Mouse (Mus musculus): ENCODE measurements around the gene Npb. TPM values are rescaled to one million over a fixed set of nuclear protein-coding genes. Genes with fewer than 3 reads are reported as not detected.
"Not testable (repeated sequence)": the region's sequence is repeated elsewhere in the genome, so short reads cannot be mapped to it uniquely, and the experiment has no call there.

Gene Npb
- 0.78 TPM in 1 of 2 replicates, not detected in the other for polyA plus RNA-seq (2014; fragmentation: Nextera tagmentation; extraction: Ambion mirVana)

DNA sequence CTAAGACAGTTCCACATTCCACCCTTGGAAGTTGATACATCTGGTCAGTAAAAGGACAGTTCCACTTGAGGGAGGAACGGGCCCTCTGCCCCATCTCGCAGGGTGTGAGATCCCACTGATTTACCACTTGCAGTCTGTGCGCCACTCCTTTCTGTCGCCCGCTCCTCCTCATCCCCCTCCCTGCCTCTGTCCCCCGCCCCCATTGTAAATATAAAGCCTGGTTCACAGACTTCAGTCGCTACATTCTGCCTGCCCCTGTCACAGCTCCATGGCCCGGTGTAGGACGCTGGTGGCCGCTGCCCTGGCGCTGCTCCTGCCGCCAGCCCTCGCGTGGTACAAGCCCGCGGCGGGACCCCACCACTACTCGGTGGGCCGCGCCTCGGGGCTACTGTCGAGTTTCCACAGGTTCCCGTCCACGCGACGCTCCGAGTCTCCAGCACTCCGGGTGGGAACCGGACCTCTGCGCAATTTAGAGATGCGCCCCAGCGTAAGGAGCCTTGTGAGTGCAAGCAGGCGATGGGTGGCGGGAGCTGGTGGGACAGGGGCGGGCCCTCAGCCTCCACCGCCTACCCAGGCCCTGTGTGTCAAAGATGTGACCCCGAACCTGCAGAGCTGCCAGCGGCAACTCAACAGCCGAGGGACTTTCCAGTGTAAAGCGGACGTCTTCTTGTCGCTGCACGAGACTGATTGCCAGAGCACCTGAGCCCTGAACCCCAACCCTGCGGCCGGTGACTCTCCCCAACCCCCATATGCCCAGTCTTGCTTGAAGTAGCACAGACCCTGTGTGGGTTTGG, at the start of gene Npb:
Gene Npb (plus strand): TSS at position 237 of the 794 bp plus-strand sequence.
- 6% methylated on average over 44 of the region's 45 CpGs for WGBS
- Histone ChIP-seq H3K4me1 (ENCODE audit: control insufficient read depth, insufficient read depth, low read length) (peaks cover 9% of the 10 kb centered on the region; the same call in 1 of the 2 replicates), H3K9ac (ENCODE audit: low read length) (peak within 1 kb of the TSS; percentile 47), H3K27me3 (ENCODE audit: control insufficient read depth, insufficient read depth, low read length) (0 out of 2 replicates have a peak, but pooled peaks cover 2% of the 10 kb centered on the region), H3K4me2 (ENCODE audit: low read depth) (peak within 1 kb of the TSS; percentile 44), H3K9me3 (ENCODE audit: control insufficient read depth, low read length) (no peaks in the 10 kb centered on the region), H3K36me3 (ENCODE audit: control insufficient read depth, insufficient read depth, low read length) (peaks cover 14% of the 10 kb centered on the region), H3K27ac (ENCODE audit: low read depth, low read length) (no peak within 1 kb of the TSS), H3K4me3 (ENCODE audit: low read depth, low read length) (peak within 1 kb of the TSS; percentile 21)
- DNase-seq (ENCODE audit: low spot score), result no peak
- no peak for ATAC-seq (ENCODE audit: insufficient read depth, low FRiP score, low TSS enrichment)

DNA sequence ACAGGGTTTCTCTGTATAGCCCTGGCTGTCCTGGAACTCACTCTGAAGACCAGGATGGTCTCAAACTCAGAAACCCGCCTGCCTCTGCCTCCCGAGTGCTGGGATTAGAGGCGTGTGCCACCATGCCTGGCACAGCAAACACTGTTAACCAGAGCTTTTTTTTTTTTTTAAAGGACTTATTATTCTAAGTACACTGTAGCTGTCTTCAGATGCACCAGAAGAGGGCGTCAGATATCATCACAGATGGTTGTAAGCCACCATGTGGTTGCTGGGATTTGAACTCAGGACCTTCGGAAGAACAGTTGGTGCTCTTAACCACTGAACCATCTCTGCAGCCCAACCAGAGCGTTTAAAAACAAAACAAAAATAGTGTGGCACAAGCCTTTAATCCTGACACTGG, 49.4 kb upstream of the Npb start:
- H3K4me3 ChIP-seq (ENCODE audit: low read depth, low read length); DNase-seq (ENCODE audit: low spot score); H3K27me3 ChIP-seq (ENCODE audit: control insufficient read depth, insufficient read depth, low read length); H3K4me1 ChIP-seq (ENCODE audit: control insufficient read depth, insufficient read depth, low read length); H3K9ac ChIP-seq (ENCODE audit: low read length); H3K4me2 ChIP-seq (ENCODE audit: low read depth); H3K27ac ChIP-seq (ENCODE audit: low read depth, low read length); H3K9me3 ChIP-seq (ENCODE audit: control insufficient read depth, low read length); ATAC-seq (ENCODE audit: insufficient read depth, low FRiP score, low TSS enrichment): not testable (repeated sequence)
- peaks cover 40% of the 10 kb centered on the region for H3K36me3 ChIP-seq (ENCODE audit: control insufficient read depth, insufficient read depth, low read length)
- WGBS, result 89% methylated on average over 6 of the region's 6 CpGs

DNA sequence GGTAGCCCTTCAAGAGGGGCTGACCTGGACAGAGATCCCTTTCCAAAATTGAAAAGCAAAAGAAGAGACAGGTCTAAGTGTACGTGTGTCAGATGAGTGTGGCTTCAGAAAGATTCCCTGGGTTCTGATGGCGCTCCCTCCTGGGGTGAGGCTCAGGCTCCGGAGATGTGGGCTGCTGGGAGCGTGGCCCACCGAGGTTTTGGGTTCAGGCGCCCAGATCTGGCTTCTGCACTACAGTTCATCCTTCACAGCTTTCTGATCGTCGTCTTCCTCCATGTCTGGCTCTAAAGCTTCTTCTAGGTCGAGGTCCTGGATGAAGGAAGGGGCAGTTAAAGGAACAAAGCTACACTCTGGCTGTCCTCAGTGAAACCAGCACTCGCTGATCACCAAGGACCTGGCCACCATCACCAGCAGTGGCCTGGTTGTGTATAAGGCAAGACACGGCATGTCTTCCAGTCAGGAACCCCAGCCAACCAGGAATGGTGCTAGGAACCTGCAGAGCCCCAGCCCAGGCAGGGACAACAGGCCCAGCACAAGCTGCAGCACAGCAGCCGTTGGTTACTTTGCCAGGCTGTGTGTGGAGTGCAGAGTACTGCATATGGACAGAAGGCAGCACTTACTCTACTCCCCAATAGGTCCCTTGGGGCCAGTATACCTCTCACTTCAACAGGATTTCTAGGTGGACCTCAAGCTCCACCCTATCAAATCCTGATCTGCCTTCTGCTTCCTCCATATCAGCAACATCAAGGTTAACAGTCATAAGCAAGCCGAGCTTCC, 47.1 kb upstream of the Npb start:
- Histone ChIP-seq H3K4me1 (ENCODE audit: control insufficient read depth, insufficient read depth, low read length) (no peaks in the 10 kb centered on the region), H3K9ac (ENCODE audit: low read length) (no peak overlapping the region), H3K27me3 (ENCODE audit: control insufficient read depth, insufficient read depth, low read length) (no peaks in the 10 kb centered on the region), H3K27ac (ENCODE audit: low read depth, low read length) (no peak overlapping the region), H3K4me3 (ENCODE audit: low read depth, low read length) (no peak overlapping the region), H3K4me2 (ENCODE audit: low read depth) (no peak overlapping the region), H3K9me3 (ENCODE audit: control insufficient read depth, low read length) (no peaks in the 10 kb centered on the region), H3K36me3 (ENCODE audit: control insufficient read depth, insufficient read depth, low read length) (peaks cover 43% of the 10 kb centered on the region)
- ATAC-seq (ENCODE audit: insufficient read depth, low FRiP score, low TSS enrichment) (no peak), DNase-seq (ENCODE audit: low spot score) (no peak)
- WGBS, result 95% methylated on average over 13 of the region's 13 CpGs

DNA sequence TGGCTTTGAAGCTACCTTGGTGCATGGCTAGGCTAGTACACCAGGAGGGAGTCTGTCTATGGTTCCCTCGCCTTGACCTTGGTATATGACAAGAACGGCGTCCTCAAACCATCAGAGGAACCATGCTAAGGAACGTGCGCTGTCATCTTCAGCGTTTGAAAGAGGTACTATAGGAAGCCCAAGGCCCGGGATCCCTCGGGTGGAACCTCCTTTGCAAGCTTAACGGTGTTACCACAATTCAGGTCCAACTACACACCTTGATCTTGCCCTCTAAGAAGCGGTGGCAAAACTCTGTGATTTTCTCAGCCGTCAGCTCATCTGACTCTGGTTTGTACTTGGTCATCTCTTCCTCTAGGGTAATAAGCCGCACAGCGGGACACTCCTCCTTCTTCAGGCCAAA, 45.3 kb upstream of the Npb start:
- H3K4me2 ChIP-seq (ENCODE audit: low read depth), result no peak overlapping the region
- H3K9ac ChIP-seq (ENCODE audit: low read length), result no peak overlapping the region
- H3K36me3 ChIP-seq (ENCODE audit: control insufficient read depth, insufficient read depth, low read length), result peaks cover 57% of the 10 kb centered on the region
- H3K27me3 ChIP-seq (ENCODE audit: control insufficient read depth, insufficient read depth, low read length), result no peaks in the 10 kb centered on the region
- no peak for DNase-seq (ENCODE audit: low spot score)
- H3K27ac ChIP-seq (ENCODE audit: low read depth, low read length), result no peak overlapping the region
- H3K9me3 ChIP-seq (ENCODE audit: control insufficient read depth, low read length), result no peaks in the 10 kb centered on the region
- H3K4me3 ChIP-seq (ENCODE audit: low read depth, low read length), result no peak overlapping the region
- no peak for ATAC-seq (ENCODE audit: insufficient read depth, low FRiP score, low TSS enrichment)
- no peaks in the 10 kb centered on the region for H3K4me1 ChIP-seq (ENCODE audit: control insufficient read depth, insufficient read depth, low read length)
- 96% methylated on average over 13 of the region's 13 CpGs for whole genome bisulfite sequencing

DNA sequence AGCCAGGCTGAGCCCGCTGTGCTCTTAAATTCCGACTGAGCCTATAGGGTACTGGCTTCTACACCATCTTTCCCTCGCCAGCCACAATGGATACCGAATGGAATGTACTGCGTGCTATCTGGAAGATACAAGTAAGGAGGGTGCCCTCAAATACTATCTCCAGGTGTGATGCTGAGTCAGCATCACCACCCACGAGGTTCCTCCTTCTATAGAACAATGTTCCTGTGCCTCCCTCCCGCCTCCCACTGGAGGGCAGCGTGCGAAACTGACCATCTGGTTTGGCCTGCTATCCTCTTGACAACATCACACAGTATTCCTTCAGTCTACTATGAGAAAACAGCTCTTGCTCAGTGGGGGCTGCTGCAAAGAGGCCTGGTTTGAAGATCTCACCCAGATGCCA, 43.2 kb upstream of the Npb start:
- Histone ChIP-seq H3K27me3 (ENCODE audit: control insufficient read depth, insufficient read depth, low read length) (no peaks in the 10 kb centered on the region), H3K4me1 (ENCODE audit: control insufficient read depth, insufficient read depth, low read length) (no peaks in the 10 kb centered on the region), H3K4me3 (ENCODE audit: low read depth, low read length) (no peak overlapping the region), H3K9me3 (ENCODE audit: control insufficient read depth, low read length) (no peaks in the 10 kb centered on the region), H3K27ac (ENCODE audit: low read depth, low read length) (no peak overlapping the region), H3K4me2 (ENCODE audit: low read depth) (no peak overlapping the region), H3K9ac (ENCODE audit: low read length) (no peak overlapping the region), H3K36me3 (ENCODE audit: control insufficient read depth, insufficient read depth, low read length) (peaks cover 66% of the 10 kb centered on the region)
- 85% methylated on average over 9 of the region's 9 CpGs for WGBS
- no peak for ATAC-seq (ENCODE audit: insufficient read depth, low FRiP score, low TSS enrichment)
- DNase-seq (ENCODE audit: low spot score), result no peak

DNA sequence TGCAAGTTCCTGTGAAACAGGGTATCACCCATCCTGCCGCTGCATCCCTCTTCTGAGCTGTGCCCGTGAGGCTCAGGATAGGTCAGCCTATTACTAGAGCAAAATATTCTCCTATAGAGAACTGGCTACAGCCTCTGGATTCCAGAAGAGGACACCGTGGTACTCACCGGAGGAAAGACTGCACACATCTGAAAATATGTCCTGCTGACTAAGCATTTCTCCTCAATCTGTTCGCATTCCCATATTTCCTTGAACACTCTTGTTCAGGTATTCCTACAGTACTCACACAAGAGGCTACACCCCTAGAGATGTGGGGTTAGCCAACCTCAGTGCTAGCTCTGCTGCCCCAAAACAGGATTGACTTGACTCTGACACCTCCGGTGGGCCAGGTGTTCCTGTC, 40.0 kb upstream of the Npb start:
- Histone ChIP-seq H3K9ac (ENCODE audit: low read length) (no peak overlapping the region), H3K27me3 (ENCODE audit: control insufficient read depth, insufficient read depth, low read length) (no peaks in the 10 kb centered on the region), H3K4me2 (ENCODE audit: low read depth) (no peak overlapping the region), H3K4me1 (ENCODE audit: control insufficient read depth, insufficient read depth, low read length) (peaks cover 8% of the 10 kb centered on the region), H3K9me3 (ENCODE audit: control insufficient read depth, low read length) (no peaks in the 10 kb centered on the region), H3K36me3 (ENCODE audit: control insufficient read depth, insufficient read depth, low read length) (peaks cover 39% of the 10 kb centered on the region), H3K4me3 (ENCODE audit: low read depth, low read length) (no peak overlapping the region), H3K27ac (ENCODE audit: low read depth, low read length) (no peak overlapping the region)
- 92% methylated on average over 6 of the region's 6 CpGs for WGBS
- DNase-seq (ENCODE audit: low spot score) (no peak), ATAC-seq (ENCODE audit: insufficient read depth, low FRiP score, low TSS enrichment) (no peak)

DNA sequence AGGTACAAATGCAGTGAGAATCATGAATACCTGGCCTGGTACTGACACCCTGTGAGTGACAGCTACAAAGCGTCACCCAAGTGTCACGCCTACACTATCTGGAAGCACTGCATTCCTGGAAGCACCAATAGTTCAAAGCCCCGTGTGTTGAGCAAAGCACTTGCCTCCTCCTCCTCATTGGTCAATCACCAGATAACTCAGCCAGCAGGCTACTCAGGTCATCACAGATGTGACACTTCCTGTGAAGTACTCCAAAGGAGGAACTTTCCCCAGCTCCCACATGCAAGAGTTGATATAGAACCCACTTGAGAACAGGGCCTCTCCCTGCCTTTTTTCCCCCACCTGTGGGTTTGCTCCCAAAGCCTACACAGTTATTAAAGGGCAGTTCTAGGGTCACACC, 37.2 kb upstream of the Npb start:
- ATAC-seq (ENCODE audit: insufficient read depth, low FRiP score, low TSS enrichment), result no peak
- Histone ChIP-seq H3K9ac (ENCODE audit: low read length) (no peak overlapping the region), H3K27ac (ENCODE audit: low read depth, low read length) (no peak overlapping the region), H3K4me1 (ENCODE audit: control insufficient read depth, insufficient read depth, low read length) (peaks cover 15% of the 10 kb centered on the region), H3K9me3 (ENCODE audit: control insufficient read depth, low read length) (no peaks in the 10 kb centered on the region), H3K4me2 (ENCODE audit: low read depth) (peak overlapping the region; percentile 92), H3K27me3 (ENCODE audit: control insufficient read depth, insufficient read depth, low read length) (no peaks in the 10 kb centered on the region), H3K36me3 (ENCODE audit: control insufficient read depth, insufficient read depth, low read length) (peaks cover 31% of the 10 kb centered on the region), H3K4me3 (ENCODE audit: low read depth, low read length) (peak overlapping the region; percentile 90; the same call in 1 of the 2 replicates)
- WGBS, result 88% methylated on average over 3 of the region's 3 CpGs
- DNase-seq (ENCODE audit: low spot score), result no peak

DNA sequence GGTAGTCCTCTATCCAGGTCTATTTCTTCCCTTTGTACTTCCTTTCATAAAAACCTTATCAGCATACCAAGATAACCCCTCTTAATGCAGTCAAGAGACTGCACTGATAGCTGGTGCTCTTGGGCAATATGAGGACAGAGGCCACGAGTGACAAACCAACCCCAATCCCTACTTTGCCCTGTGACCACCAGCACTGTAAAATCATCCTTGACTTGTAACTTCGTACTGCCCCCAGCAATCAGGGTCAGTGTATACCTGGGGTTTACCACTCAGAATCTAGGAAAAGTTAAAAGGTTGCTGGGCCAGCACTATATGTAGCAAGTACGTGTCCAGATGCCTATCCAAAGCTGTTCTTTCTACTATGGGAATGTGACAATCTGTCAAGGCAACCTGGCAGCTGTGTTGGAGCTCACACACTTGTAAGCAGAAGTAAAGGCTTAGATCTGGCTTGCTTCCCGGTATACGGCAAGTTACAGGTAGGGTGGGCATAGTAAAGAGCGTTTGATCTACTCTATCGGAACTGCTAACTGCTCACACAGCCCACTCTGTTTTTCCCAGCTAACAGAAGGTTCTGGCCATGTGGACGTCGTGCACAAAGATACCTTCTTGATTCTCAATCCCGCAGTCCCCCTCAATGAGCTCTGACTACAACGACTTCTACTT, 36.4 kb upstream of the Npb start:
- Histone ChIP-seq H3K36me3 (ENCODE audit: control insufficient read depth, insufficient read depth, low read length) (peaks cover 25% of the 10 kb centered on the region), H3K4me1 (ENCODE audit: control insufficient read depth, insufficient read depth, low read length) (peaks cover 15% of the 10 kb centered on the region), H3K9ac (ENCODE audit: low read length) (peak overlapping the region; percentile 90), H3K27ac (ENCODE audit: low read depth, low read length) (peak overlapping the region; percentile 57; the same call in 1 of the 2 replicates), H3K4me2 (ENCODE audit: low read depth) (peak overlapping the region; percentile 92), H3K9me3 (ENCODE audit: control insufficient read depth, low read length) (no peaks in the 10 kb centered on the region), H3K4me3 (ENCODE audit: low read depth, low read length) (peak overlapping the region; percentile 90), H3K27me3 (ENCODE audit: control insufficient read depth, insufficient read depth, low read length) (no peaks in the 10 kb centered on the region)
- DNase-seq (ENCODE audit: low spot score) (no peak), ATAC-seq (ENCODE audit: insufficient read depth, low FRiP score, low TSS enrichment) (no peak)
- whole genome bisulfite sequencing, result 15% methylated on average over 11 of the region's 11 CpGs
